Mouse (Mus musculus) CH12.LX (cell line): Measurements from ENCODE around the gene Vangl2. TPM values are rescaled to one million over a fixed set of nuclear protein-coding genes. Genes with fewer than 3 reads are reported as not detected.

Experiments
- DNase-seq: peaks from one replicate; pipeline ENCODE4 v3.0.0-alpha.2; 2013; ENCODE audit errors: extremely low read depth
- H3K27ac ChIP-seq: 2 replicates; pipeline ENCODE4 v1.5.1; 2012; ENCODE audit warnings: low read depth, mild to moderate bottlenecking, control low read depth, moderate library complexity; ENCODE audit not compliant: insufficient read depth
- H3K27me3 ChIP-seq: replicated peaks from 2 replicates; pipeline ENCODE3; 2012; ENCODE audit warnings: inconsistent platforms
- H3K36me3 ChIP-seq, 2 experiments: replicated peaks in 1 of 2; 2 replicates each; pipeline versions ENCODE3 to v1.6.1; 2012; ENCODE audit warnings: inconsistent platforms in 1 of 2, low read length in 1 of 2, mild to moderate bottlenecking in 1 of 2, mixed read lengths in 1 of 2, moderate library complexity in 1 of 2; ENCODE audit not compliant: control insufficient read depth in 1 of 2, insufficient read depth in 1 of 2
- H3K4me1 ChIP-seq, 2 experiments: 2 replicates each; pipeline ENCODE4 v1.6.1; 2012; ENCODE audit warnings: inconsistent platforms in 1 of 2, moderate library complexity in 1 of 2; ENCODE audit not compliant: insufficient read depth in 2 of 2, control insufficient read depth in 1 of 2
- H3K4me2 ChIP-seq: 2 replicates; pipeline ENCODE4 v1.6.1; 2012; ENCODE audit warnings: low read depth, mild to moderate bottlenecking, control low read depth; ENCODE audit not compliant: poor library complexity, insufficient read depth, severe bottlenecking
- H3K4me3 ChIP-seq, 3 experiments: fragments of 150-350 bp in 1 of 3; sonication (generic) in 1 of 3; replicated peaks in 1 of 3; 2 replicates each; pipeline versions ENCODE3 to v1.5.1; 2011 to 2012; ENCODE audit warnings: low read depth in 2 of 3, low read length in 2 of 3, mild to moderate bottlenecking in 2 of 3, moderate library complexity in 2 of 3, control low read depth in 1 of 3, improper control_type of control experiment in 1 of 3, inconsistent platforms in 1 of 3, mixed read lengths in 1 of 3; ENCODE audit not compliant: poor library complexity in 1 of 3
- H3K79me2 ChIP-seq: replicated peaks from 2 replicates; pipeline ENCODE4 v1.6.1; 2012; ENCODE audit warnings: mild to moderate bottlenecking, moderate library complexity; ENCODE audit not compliant: control insufficient read depth, poor library complexity, insufficient read depth, severe bottlenecking; ENCODE audit errors: extremely low read depth
- H3K9ac ChIP-seq: 2 replicates; pipeline ENCODE4 v1.6.1; 2012; ENCODE audit warnings: low read depth, mild to moderate bottlenecking, control low read depth, moderate library complexity; ENCODE audit not compliant: insufficient read depth
- H3K9me3 ChIP-seq: replicated peaks from 2 replicates; pipeline ENCODE3; 2012; ENCODE audit warnings: low read length, inconsistent platforms, mixed read lengths
- BHLHE40 ChIP-seq: IDR thresholded peaks from 2 replicates; pipeline ENCODE4 v1.6.1; 2011; ENCODE audit warnings: mild to moderate bottlenecking, low read depth, low read length, improper control_type of control experiment
- CTCF ChIP-seq, 2 experiments: IDR thresholded peaks in 1 of 2; conservative IDR thresholded peaks in 1 of 2; 2 replicates each; pipeline ENCODE4 v1.5.1; 2011 to 2012; ENCODE audit warnings: low read depth in 2 of 2, low read length in 2 of 2, improper control_type of control experiment in 1 of 2, inconsistent platforms in 1 of 2, mild to moderate bottlenecking in 1 of 2, moderate library complexity in 1 of 2
- EP300 ChIP-seq: IDR thresholded peaks from 2 replicates; pipeline ENCODE4 v1.6.1; 2011; ENCODE audit warnings: low read length, improper control_type of control experiment
- IRF4 ChIP-seq: IDR thresholded peaks from 2 replicates; pipeline ENCODE4 v1.6.1; 2014; ENCODE audit warnings: low read depth, mild to moderate bottlenecking, inconsistent platforms, low read length, improper control_type of control experiment
- KAT2A ChIP-seq: IDR thresholded peaks from 2 replicates; pipeline ENCODE4 v1.6.1; 2012; ENCODE audit warnings: low read length, improper control_type of control experiment, inconsistent platforms; ENCODE audit not compliant: insufficient replicate concordance
- MAX ChIP-seq: IDR thresholded peaks from 2 replicates; pipeline ENCODE4 v1.6.1; 2011; ENCODE audit warnings: low read length, improper control_type of control experiment
- MAZ ChIP-seq: IDR thresholded peaks from 2 replicates; pipeline ENCODE4 v1.6.1; 2012; ENCODE audit warnings: low read depth, mild to moderate bottlenecking, inconsistent platforms, low read length, improper control_type of control experiment, moderate library complexity
- MEF2A ChIP-seq: IDR thresholded peaks from 2 replicates; pipeline ENCODE4 v1.6.1; 2014; ENCODE audit warnings: low read depth, mild to moderate bottlenecking, inconsistent platforms, low read length, improper control_type of control experiment, borderline replicate concordance
- NRF1 ChIP-seq: IDR thresholded peaks from 2 replicates; pipeline ENCODE4 v1.6.1; 2014; ENCODE audit warnings: low read depth, mild to moderate bottlenecking, inconsistent platforms, low read length, improper control_type of control experiment, moderate library complexity
- RAD21 ChIP-seq: IDR thresholded peaks from 2 replicates; pipeline ENCODE4 v1.6.1; 2011; ENCODE audit warnings: low read depth, mild to moderate bottlenecking, low read length, improper control_type of control experiment, moderate library complexity
- UBTF ChIP-seq: IDR thresholded peaks from 2 replicates; pipeline ENCODE4 v1.6.1; 2012; ENCODE audit warnings: low read depth, mild to moderate bottlenecking, inconsistent platforms, low read length, improper control_type of control experiment, moderate library complexity
- USF1 ChIP-seq: IDR thresholded peaks from 2 replicates; pipeline ENCODE4 v1.6.1; 2014; ENCODE audit warnings: low read depth, mild to moderate bottlenecking, inconsistent platforms, low read length, improper control_type of control experiment
- USF2 ChIP-seq: conservative IDR thresholded peaks from 2 replicates; pipeline ENCODE4 v1.6.1; 2011; ENCODE audit warnings: low read depth, low read length, improper control_type of control experiment
- ZNF384 ChIP-seq: IDR thresholded peaks from 2 replicates; pipeline ENCODE4 v1.6.1; 2012; ENCODE audit warnings: low read depth, low read length, improper control_type of control experiment, inconsistent platforms
- dilution Hi-C: fragments of 300-500 bp; cut with MboI; formaldehyde crosslinking; loops from 2 replicates; pipeline ENCODE4 v1.14.3; 2020; ENCODE audit warnings: low sequenced_read_pairs; ENCODE audit not compliant: extremely low pct_unique_long_range_greater_than_20kb, extremely low pct_ligation_motif_present
- in situ Hi-C: fragments of 300-500 bp; cut with MboI; formaldehyde crosslinking; loops from 3 replicates; pipeline ENCODE4 v1.14.3; 2019; ENCODE audit warnings: low sequenced_read_pairs, low pct_ligation_motif_present, low pct_unique_long_range_greater_than_20kb, mixed read lengths
- polyA plus RNA-seq: library from polyadenylated mRNA; unstranded; fragments of >175 nt; gene quantifications from 2 replicates; pipeline ENCODE4 v1.2.1, GENCODE M21; 2012; ENCODE audit warnings: low read depth; ENCODE audit not compliant: insufficient read length
- total RNA-seq, 2 experiments: library from RNA; depleted of rRNA; stranded (reverse); fragments of 300-350 nt in 1 of 2; fragments of >200 nt in 1 of 2; gene quantifications; 2 replicates each; pipeline ENCODE4 v1.2.3; 2012 to 2014

Gene Vangl2
- total and polyA plus RNA-seq, 3 experiments: 3.6 to 7.9 (median 7.3) TPM

- no peaks in the 10 kb centered on the region for H3K27me3 ChIP-seq
- peaks cover 0 to 1% of the 10 kb centered on the region in 2 experiments for H3K36me3 ChIP-seq
- in situ Hi-C loops: no loop called here
- no peak within 1 kb of the TSS for H3K27ac ChIP-seq
- TF ChIP-seq KAT2A (no peak), NRF1 (no peak), UBTF (no peak), ZNF384 (no peak), USF1 (no peak), USF2 (no peak), IRF4 (no peak), MAX (no peak), RAD21 (no peak), BHLHE40 (no peak), MEF2A (no peak), EP300 (no peak)
- TF ChIP-seq, all 38 proteins: peak for 0
- Histone ChIP-seq H3K4me2 (no peak within 1 kb of the TSS), H3K4me1 (peaks cover 24 to 47% of the 10 kb centered on the region in 2 experiments), H3K9ac (no peak within 1 kb of the TSS), H3K9me3 (no peaks in the 10 kb centered on the region), H3K4me3 (no peak within 1 kb of the TSS), H3K79me2 (no peaks in the 10 kb centered on the region)
- DNase-seq: no peak
- dilution Hi-C loops: no loop called here
These were observed 29.3 kb upstream of the Vangl2 start, which contains the start of gene Nhlh1 for GRCm38 (mm10) chr1:172057491-172057921. Gene Nhlh1 (minus strand): TSS chr1:172057573.

DNA sequence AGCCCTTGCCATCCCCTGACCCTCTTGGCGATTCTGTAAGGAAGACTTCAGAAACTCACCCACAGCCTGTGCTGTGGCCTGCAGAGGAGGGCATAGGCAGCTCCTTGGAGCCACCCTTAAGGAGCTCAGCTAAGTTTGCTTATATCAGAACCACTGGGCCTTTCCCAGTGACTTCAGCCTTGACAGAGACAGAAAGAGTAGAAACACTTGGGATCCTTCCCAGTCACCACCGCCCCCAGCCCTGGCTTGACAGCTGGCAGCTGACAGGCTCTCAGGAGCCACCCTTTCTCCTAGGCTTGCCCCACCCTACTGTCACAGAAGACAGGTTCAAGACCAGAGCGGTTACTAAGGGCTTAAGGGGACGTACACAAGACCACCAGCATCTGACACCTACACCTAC is 28.0 kb upstream of the Vangl2 start:
- Histone ChIP-seq H3K9me3 (no peaks in the 10 kb centered on the region), H3K4me2 (no peak overlapping the region), H3K4me1 (peaks cover 15 to 34% of the 10 kb centered on the region in 2 experiments), H3K27ac (no peak overlapping the region), H3K36me3 (peaks cover 0 to 1% of the 10 kb centered on the region in 2 experiments), H3K27me3 (no peaks in the 10 kb centered on the region), H3K4me3 (no peak overlapping the region), H3K79me2 (no peaks in the 10 kb centered on the region), H3K9ac (no peak overlapping the region)
- in situ Hi-C loops: no loop called here
- DNase-seq: no peak
- TF ChIP-seq USF2: no peak
- TF ChIP-seq MAZ: no peak
- TF ChIP-seq CTCF (conservative IDR thresholded peaks at IDR 0.05 in 1 of 2, IDR thresholded peaks at IDR 0.05 in 1 of 2; ENCODE audit: low read depth in 2 of 2, low read length in 2 of 2): no peak
- dilution Hi-C loops: no loop called here
